Mouse (Mus musculus): Measurements from ENCODE around the gene Dnajc10. TPM values are rescaled to one million over a fixed set of nuclear protein-coding genes. Genes with fewer than 3 reads are reported as not detected.

The Dnajc10 gene
- polyA plus RNA-seq, 1 experiment: 31.4 TPM

GRCm38 (mm10) chr2:80298334-80298733 is 16.9 kb upstream of the Dnajc10 start:
- no peak overlapping the region for H3K4me2 ChIP-seq (ENCODE audit: low read depth)
- H3K79me2 ChIP-seq (ENCODE audit: control insufficient read depth, insufficient read depth): no peaks in the 10 kb centered on the region

DNA sequence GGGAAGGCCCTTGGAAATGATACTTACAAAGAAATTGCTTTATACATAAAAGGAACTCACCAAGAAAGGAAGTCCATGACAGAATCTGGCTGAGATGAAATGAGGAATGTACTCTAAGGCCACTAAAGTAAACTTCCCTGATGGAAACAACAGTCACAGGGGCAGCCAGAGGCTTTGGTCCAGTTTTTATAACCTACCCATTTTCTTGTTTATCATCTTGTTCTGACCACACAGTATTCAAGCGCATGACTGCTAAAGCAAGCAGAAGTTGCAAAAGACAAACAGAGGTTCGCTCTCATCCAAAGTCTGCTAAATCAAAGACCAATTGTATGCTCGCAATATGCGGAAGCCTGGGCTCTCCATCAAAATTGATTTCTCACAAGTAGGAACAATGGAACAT is 14.5 kb upstream of the Dnajc10 start:
- no peaks in the 10 kb centered on the region for H3K27me3 ChIP-seq (ENCODE audit: control insufficient read depth, insufficient read depth, insufficient read length)
- no peak overlapping the region for H3K4me3 ChIP-seq
- no peaks in the 10 kb centered on the region for H3K79me2 ChIP-seq (ENCODE audit: control insufficient read depth, insufficient read depth)
- no peak overlapping the region for H3K4me2 ChIP-seq (ENCODE audit: low read depth)
- H3K36me3 ChIP-seq (ENCODE audit: control insufficient read depth, insufficient read depth): no peaks in the 10 kb centered on the region
- no peak for TF ChIP-seq TCF12 (IDR thresholded peaks at IDR 0.05; ENCODE audit: insufficient read depth, poor library complexity, severe bottlenecking)
- TF ChIP-seq MYOG (IDR thresholded peaks at IDR 0.05; ENCODE audit: control insufficient read depth in 1 of 3, insufficient read depth in 1 of 3, insufficient read length in 2 of 3, low read depth in 2 of 3): no peak
- TF ChIP-seq E2F4 (IDR thresholded peaks at IDR 0.05; ENCODE audit: insufficient read depth): no peak
- no peak for TF ChIP-seq POLR2AphosphoS2 (IDR thresholded peaks at IDR 0.05; ENCODE audit: insufficient read length, low read depth)
- TF ChIP-seq POLR2A (IDR thresholded peaks at IDR 0.05; ENCODE audit: insufficient read length, low read depth): no peak
- no peak for TF ChIP-seq CEBPB (IDR thresholded peaks at IDR 0.05; ENCODE audit: insufficient read depth, poor library complexity, severe bottlenecking)
- TF ChIP-seq MYOD1 (IDR thresholded peaks at IDR 0.05; ENCODE audit: control insufficient read depth in 1 of 3, insufficient read length in 2 of 3, low read depth in 2 of 3): no peak
- TF ChIP-seq REST (IDR thresholded peaks at IDR 0.05; ENCODE audit: insufficient read depth, insufficient read length): no peak
- TF ChIP-seq USF1 (IDR thresholded peaks at IDR 0.05; ENCODE audit: low read depth): no peak
- TF ChIP-seq MAX (IDR thresholded peaks at IDR 0.05; ENCODE audit: low read depth): no peak
- TF ChIP-seq TCF3 (IDR thresholded peaks at IDR 0.05; ENCODE audit: insufficient read length, low read depth): no peak
- H3ac ChIP-seq (ENCODE audit: control insufficient read depth, insufficient read length): no peak overlapping the region

More at GRCm38 (mm10) chr2:80298334-80298733, 16.9 kb upstream of the Dnajc10 start:
- Histone ChIP-seq H3K36me3 (ENCODE audit: control insufficient read depth, insufficient read depth) (no peaks in the 10 kb centered on the region), H3ac (ENCODE audit: control insufficient read depth, insufficient read length) (no peak overlapping the region), H3K4me3 (no peak overlapping the region), H3K27me3 (ENCODE audit: control insufficient read depth, insufficient read depth, insufficient read length) (no peaks in the 10 kb centered on the region)
- TF ChIP-seq E2F4 (IDR thresholded peaks at IDR 0.05; ENCODE audit: insufficient read depth) (no peak), POLR2A (IDR thresholded peaks at IDR 0.05; ENCODE audit: insufficient read length, low read depth) (no peak), MYOD1 (IDR thresholded peaks at IDR 0.05; ENCODE audit: control insufficient read depth in 1 of 3, insufficient read length in 2 of 3, low read depth in 2 of 3) (no peak), USF1 (IDR thresholded peaks at IDR 0.05; ENCODE audit: low read depth) (no peak), REST (IDR thresholded peaks at IDR 0.05; ENCODE audit: insufficient read depth, insufficient read length) (no peak), CEBPB (IDR thresholded peaks at IDR 0.05; ENCODE audit: insufficient read depth, poor library complexity, severe bottlenecking) (no peak), SRF (IDR thresholded peaks at IDR 0.05; ENCODE audit: control insufficient read depth, insufficient read length, low read depth) (no peak), MAX (IDR thresholded peaks at IDR 0.05; ENCODE audit: low read depth) (no peak), TCF12 (IDR thresholded peaks at IDR 0.05; ENCODE audit: insufficient read depth, poor library complexity, severe bottlenecking) (no peak), TCF3 (IDR thresholded peaks at IDR 0.05; ENCODE audit: insufficient read length, low read depth) (no peak), POLR2AphosphoS2 (IDR thresholded peaks at IDR 0.05; ENCODE audit: insufficient read length, low read depth) (no peak), MYOG (IDR thresholded peaks at IDR 0.05; ENCODE audit: control insufficient read depth in 1 of 3, insufficient read depth in 1 of 3, insufficient read length in 2 of 3, low read depth in 2 of 3) (no peak)

GRCm38 (mm10) chr2:80303957-80304356 is 11.3 kb upstream of the Dnajc10 start:
- TF ChIP-seq USF1 (IDR thresholded peaks at IDR 0.05; ENCODE audit: low read depth) (no peak), TCF12 (IDR thresholded peaks at IDR 0.05; ENCODE audit: insufficient read depth, poor library complexity, severe bottlenecking) (no peak), CEBPB (IDR thresholded peaks at IDR 0.05; ENCODE audit: insufficient read depth, poor library complexity, severe bottlenecking) (no peak), E2F4 (IDR thresholded peaks at IDR 0.05; ENCODE audit: insufficient read depth) (no peak), MYOD1 (IDR thresholded peaks at IDR 0.05; ENCODE audit: control insufficient read depth in 1 of 3, insufficient read length in 2 of 3, low read depth in 2 of 3) (no peak)
- Histone ChIP-seq H3K4me2 (ENCODE audit: low read depth) (no peak overlapping the region), H3K79me2 (ENCODE audit: control insufficient read depth, insufficient read depth) (no peaks in the 10 kb centered on the region), H3K36me3 (ENCODE audit: control insufficient read depth, insufficient read depth) (no peaks in the 10 kb centered on the region), H3ac (ENCODE audit: control insufficient read depth, insufficient read length) (no peak overlapping the region), H3K27me3 (ENCODE audit: control insufficient read depth, insufficient read depth, insufficient read length) (no peaks in the 10 kb centered on the region), H3K4me3 (no peak overlapping the region)

GRCm38 (mm10) chr2:80307701-80308100 is 7.6 kb upstream of the Dnajc10 start:
- H3K4me3 ChIP-seq: no peak overlapping the region
- H3ac ChIP-seq (ENCODE audit: control insufficient read depth, insufficient read length): no peak overlapping the region
- H3K27me3 ChIP-seq (ENCODE audit: control insufficient read depth, insufficient read depth, insufficient read length): no peaks in the 10 kb centered on the region
- H3K4me2 ChIP-seq (ENCODE audit: low read depth): no peak overlapping the region
- H3K36me3 ChIP-seq (ENCODE audit: control insufficient read depth, insufficient read depth): no peaks in the 10 kb centered on the region
- H3K79me2 ChIP-seq (ENCODE audit: control insufficient read depth, insufficient read depth): no peaks in the 10 kb centered on the region
- TF ChIP-seq E2F4 (IDR thresholded peaks at IDR 0.05; ENCODE audit: insufficient read depth) (no peak), TCF12 (IDR thresholded peaks at IDR 0.05; ENCODE audit: insufficient read depth, poor library complexity, severe bottlenecking) (no peak), CEBPB (IDR thresholded peaks at IDR 0.05; ENCODE audit: insufficient read depth, poor library complexity, severe bottlenecking) (no peak), TCF3 (IDR thresholded peaks at IDR 0.05; ENCODE audit: insufficient read length, low read depth) (no peak), USF1 (IDR thresholded peaks at IDR 0.05; ENCODE audit: low read depth) (no peak), SRF (IDR thresholded peaks at IDR 0.05; ENCODE audit: control insufficient read depth, insufficient read length, low read depth) (no peak), REST (IDR thresholded peaks at IDR 0.05; ENCODE audit: insufficient read depth, insufficient read length) (no peak), MYOG (IDR thresholded peaks at IDR 0.05; ENCODE audit: control insufficient read depth in 1 of 3, insufficient read depth in 1 of 3, insufficient read length in 2 of 3, low read depth in 2 of 3) (no peak), POLR2A (IDR thresholded peaks at IDR 0.05; ENCODE audit: insufficient read length, low read depth) (no peak), MAX (IDR thresholded peaks at IDR 0.05; ENCODE audit: low read depth) (no peak), POLR2AphosphoS2 (IDR thresholded peaks at IDR 0.05; ENCODE audit: insufficient read length, low read depth) (no peak), MYOD1 (IDR thresholded peaks at IDR 0.05; ENCODE audit: control insufficient read depth in 1 of 3, insufficient read length in 2 of 3, low read depth in 2 of 3) (no peak)

- H3K79me2 ChIP-seq (ENCODE audit: control insufficient read depth, insufficient read depth): no peaks in the 10 kb centered on the region
- H3K4me3 ChIP-seq: no peak overlapping the region
- no peak overlapping the region for H3K4me2 ChIP-seq (ENCODE audit: low read depth)
- TF ChIP-seq TCF3 (IDR thresholded peaks at IDR 0.05; ENCODE audit: insufficient read length, low read depth) (no peak), MAX (IDR thresholded peaks at IDR 0.05; ENCODE audit: low read depth) (no peak), POLR2AphosphoS2 (IDR thresholded peaks at IDR 0.05; ENCODE audit: insufficient read length, low read depth) (no peak)
- H3ac ChIP-seq (ENCODE audit: control insufficient read depth, insufficient read length): no peak overlapping the region
- H3K36me3 ChIP-seq (ENCODE audit: control insufficient read depth, insufficient read depth): no peaks in the 10 kb centered on the region
- H3K27me3 ChIP-seq (ENCODE audit: control insufficient read depth, insufficient read depth, insufficient read length): no peaks in the 10 kb centered on the region
Measured at GRCm38 (mm10) chr2:80309775-80310174, 5.5 kb upstream of the Dnajc10 start.
